Mouse (Mus musculus) right cerebral cortex, postnatal 4 days (tissue): ENCODE measurements around the gene Elf3.
"Not testable (repeated sequence)": the region's sequence is repeated elsewhere in the genome, so short reads cannot be mapped to it uniquely, and the experiment has no call there.

Experiments used
- DNase-seq: peaks from one replicate; pipeline ENCODE4 v3.0.0-alpha.2; 2022

Elf3 gene

GRCm38 (mm10) chr1:135234771-135235170, 23.6 kb downstream of the Elf3 start:
- DNase-seq: no peak

GRCm38 (mm10) chr1:135233961-135234360, 24.4 kb downstream of the Elf3 start:
- DNase-seq: no peak

DNA sequence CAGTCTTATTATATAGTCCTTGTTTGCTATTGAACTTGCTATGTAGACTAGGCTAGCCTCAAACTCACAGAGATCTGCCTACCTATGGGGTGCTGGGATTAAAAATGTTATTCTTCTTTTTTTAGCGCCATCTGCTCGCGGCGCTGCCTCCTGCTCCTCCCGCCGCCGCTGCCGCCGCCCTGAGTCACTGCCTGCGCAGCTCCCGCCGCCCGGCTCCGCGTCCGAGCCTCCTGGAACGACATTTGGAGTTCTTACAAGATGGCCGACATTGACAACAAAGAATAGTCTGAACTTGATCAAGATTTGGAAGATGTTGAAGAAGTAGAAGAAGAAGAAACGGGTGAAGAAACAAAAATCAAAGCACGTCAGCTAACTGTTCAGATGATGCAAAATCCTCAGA, 26.5 kb downstream of the Elf3 start:
- DNase-seq: not testable (repeated sequence)

- no peak for DNase-seq
Observed at GRCm38 (mm10) chr1:135227339-135227950, 30.9 kb downstream of the Elf3 start.

DNA sequence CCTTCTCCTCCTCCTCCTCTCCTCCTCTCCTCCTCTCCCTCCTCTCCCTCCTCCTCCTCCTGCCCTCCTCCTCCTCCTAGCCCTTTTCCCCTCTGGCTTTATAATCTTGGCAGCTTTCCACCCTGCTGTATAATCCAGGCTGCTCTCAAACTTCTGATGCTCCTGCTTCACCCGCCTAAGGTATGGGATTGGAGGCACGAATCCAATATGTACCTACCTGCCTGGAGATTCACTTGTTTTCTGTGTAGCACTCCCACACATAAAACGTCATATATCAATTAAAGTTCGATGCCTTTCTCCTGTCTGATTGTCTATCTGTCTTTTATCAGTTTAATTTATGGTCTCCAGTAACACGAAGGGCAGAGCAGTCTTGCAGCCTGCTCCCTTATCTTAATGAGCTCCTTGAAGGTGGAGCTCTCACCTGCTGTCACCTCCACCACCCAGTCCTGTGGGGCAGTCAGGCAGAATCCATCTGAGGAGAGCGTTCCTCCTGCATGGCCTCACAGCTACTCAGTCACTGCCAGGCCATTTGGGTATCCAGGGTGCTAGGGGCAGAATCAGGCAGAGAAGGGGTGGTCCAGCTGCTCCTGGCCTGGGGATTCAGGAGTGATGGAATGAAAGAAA, 33.3 kb downstream of the Elf3 start:
- no peak for DNase-seq

DNA sequence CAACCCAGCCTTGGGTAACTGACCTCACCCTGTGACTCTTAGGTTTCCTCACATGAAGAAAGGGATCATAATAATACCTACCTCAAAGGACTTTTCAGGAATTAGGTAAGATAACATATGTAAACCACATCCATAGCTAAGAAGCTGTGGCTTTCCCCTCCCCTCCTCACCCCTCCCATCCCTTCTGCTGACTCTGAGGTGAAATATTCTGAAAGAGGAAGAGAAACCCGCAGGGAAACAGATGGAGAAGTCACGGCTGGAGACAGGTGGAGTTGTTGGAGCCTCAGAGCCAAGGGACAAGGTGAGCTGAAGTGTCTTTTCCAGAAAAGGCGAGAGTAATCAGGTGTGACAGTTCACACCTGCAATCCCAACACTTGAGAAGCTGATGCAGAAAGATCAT, 34.2 kb downstream of the Elf3 start:
- no peak for DNase-seq

DNA sequence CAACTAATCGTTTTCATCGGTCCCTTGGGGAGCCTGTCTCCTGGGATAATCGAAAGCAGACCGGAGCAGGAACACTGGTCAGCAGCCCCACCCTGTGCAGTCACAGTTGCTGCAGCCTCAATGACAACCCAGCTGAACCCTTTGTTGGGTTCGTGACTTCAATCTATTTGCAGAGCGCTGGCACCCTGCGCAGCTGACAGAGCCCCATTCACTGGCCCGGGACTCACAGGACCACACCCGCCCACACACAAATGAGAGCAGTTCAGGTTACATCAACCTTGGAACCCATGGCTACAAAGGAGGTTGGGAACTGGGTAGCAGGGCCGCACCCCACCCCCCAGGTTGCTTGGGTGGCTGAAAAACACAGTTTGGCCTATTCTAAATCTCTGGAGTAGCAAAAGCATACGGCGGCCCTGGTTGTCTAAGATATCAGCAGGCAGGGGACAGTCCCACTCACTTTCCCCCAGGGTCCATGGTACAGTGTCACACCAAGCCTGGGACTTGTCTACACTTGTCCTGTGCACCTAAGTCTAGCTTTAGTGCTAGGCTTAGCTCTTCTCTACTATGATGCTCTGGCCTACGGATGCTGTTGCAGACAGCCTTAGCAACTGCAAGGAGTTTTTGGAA, 40.6 kb downstream of the Elf3 start:
- no peak for DNase-seq

GRCm38 (mm10) chr1:135213772-135214640, 44.4 kb downstream of the Elf3 start:
- DNase-seq: no peak

DNA sequence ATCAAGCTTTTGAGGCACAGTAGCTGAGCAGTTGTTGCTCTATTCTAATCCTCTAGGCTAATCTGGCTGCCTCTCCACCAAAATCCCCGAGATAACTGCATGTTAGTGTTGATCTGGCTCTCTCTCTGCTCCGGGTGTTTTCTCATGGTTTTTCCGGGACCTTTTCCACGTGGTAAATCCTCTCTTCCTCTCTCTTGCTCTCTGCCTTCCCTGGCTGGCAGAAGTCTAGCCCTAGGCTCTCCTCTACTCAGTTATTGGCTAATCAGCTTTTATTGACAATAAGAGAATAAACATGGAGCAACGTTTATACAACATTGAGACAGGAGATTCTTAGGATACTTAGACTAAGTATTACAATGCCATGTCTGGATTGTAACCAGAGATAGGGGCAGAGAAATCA, 47.9 kb downstream of the Elf3 start:
- DNase-seq: no peak

- no peak for DNase-seq
Observed at GRCm38 (mm10) chr1:135208716-135209115, 49.7 kb downstream of the Elf3 start.

- DNase-seq: no peak
Observed at GRCm38 (mm10) chr1:135206586-135207339, 51.6 kb downstream of the Elf3 start.

DNA sequence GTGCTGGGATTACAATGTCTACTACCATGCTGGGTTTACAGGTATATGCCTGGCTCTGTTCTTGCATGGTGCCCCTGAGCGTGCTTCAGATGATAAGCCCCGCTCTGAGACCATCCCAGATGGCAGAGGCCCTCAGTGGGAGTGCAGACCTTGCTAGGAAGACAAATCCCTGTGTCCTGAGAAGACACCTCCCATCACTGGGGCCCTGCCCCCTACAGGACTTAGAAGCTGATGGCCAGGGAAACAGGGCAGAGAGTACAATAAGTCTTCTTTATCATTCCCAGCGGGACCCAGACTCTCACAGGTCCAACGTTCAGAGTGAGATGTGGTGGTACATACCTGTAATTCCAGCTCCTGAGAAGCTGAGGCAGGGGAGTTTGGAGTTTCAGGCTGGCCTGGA, 53.1 kb downstream of the Elf3 start:
- DNase-seq: no peak

DNA sequence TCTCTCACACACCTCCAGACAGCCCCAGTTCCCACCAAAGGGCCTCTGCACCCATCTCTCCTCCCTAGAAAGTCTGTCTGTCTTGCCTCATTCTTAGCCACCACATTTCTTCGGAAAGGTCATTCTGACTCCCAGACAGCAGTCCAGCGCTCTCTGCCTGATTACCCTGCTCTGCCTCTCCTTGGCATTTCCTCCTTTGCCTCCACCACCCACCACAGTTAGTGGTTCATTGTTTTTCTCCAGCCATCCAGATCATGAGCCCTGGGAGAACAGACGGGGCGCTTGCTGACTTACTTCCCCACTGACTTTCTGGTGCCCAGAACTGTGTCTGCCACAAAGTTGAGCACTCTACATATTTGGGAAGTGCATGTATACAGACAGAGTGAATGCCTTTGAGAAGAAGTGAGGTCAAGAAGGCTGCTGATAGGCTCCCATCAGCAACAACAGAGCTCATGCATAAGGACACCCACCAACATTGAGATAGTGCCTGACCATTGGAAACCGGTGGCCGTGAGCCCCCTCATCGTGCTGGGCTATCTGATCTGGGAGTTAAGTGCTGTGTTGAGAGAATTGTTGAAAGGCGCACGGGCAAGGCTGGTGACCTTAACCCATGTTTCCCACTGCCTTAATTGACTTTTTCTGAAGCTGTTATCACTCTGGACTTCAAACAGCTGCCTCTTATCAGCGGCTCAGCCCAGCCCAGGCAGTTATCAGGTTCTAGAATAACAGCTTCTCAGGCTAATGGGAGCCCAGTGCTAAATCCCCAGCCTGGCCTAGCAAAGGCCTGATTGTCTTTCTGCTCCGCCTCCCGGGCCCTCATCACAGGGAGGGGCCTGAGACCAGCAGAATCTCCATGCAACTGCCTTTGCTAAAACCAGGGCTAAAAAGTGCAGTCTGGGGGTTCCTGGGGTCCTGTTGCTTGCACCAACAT, 53.9 kb downstream of the Elf3 start:
- no peak for DNase-seq
